Comparison of ENCODE assay signal across 37 mouse cellular contexts in genomic region chr1:136238495-136238894, GRCm38 (mm10). TPM values are rescaled to one million over a fixed set of nuclear protein-coding genes. Genes with fewer than 3 reads are reported as not detected.
"Had no signal": no experiment of that assay in that cellular context is flagged by ENCODE, and none has a peak within 500 bp of the region (broad histone marks: within the 10 kb centered on the region; RNA-seq: fewer than 3 reads in every experiment).

No protein-coding gene starts in this region.

- H3K27me3 ChIP-seq: embryonic facial prominence, embryonic 12.5 days; embryonic facial prominence, embryonic 13.5 days; embryonic facial prominence, embryonic 15.5 days; forebrain, embryonic 12.5 days; forebrain, embryonic 13.5 days; forebrain, embryonic 15.5 days had no signal

- H3K9me3 ChIP-seq: embryonic facial prominence, embryonic 10.5 days; embryonic facial prominence, embryonic 12.5 days; embryonic facial prominence, embryonic 13.5 days; embryonic facial prominence, embryonic 15.5 days; forebrain, embryonic 10.5 days; forebrain, embryonic 12.5 days; forebrain, embryonic 13.5 days; forebrain, embryonic 15.5 days; heart, embryonic 10.5 days had no signal

- H3K4me1 ChIP-seq: embryonic facial prominence, embryonic 12.5 days had no signal

- H3K4me2 ChIP-seq: embryonic facial prominence, embryonic 12.5 days; embryonic facial prominence, embryonic 13.5 days; embryonic facial prominence, embryonic 15.5 days; forebrain, embryonic 12.5 days; forebrain, embryonic 13.5 days; forebrain, embryonic 15.5 days had no signal

- H3K36me3 ChIP-seq: embryonic facial prominence, embryonic 10.5 days; embryonic facial prominence, embryonic 12.5 days; embryonic facial prominence, embryonic 13.5 days; embryonic facial prominence, embryonic 15.5 days; forebrain, embryonic 10.5 days; forebrain, embryonic 12.5 days; forebrain, embryonic 15.5 days; heart, embryonic 10.5 days had no signal

- H3K4me3 ChIP-seq: embryonic facial prominence, embryonic 10.5 days; embryonic facial prominence, embryonic 12.5 days; embryonic facial prominence, embryonic 13.5 days; embryonic facial prominence, embryonic 15.5 days; erythroblast, embryonic 14.5 days; forebrain, embryonic 10.5 days; forebrain, embryonic 12.5 days; forebrain, embryonic 13.5 days; forebrain, embryonic 15.5 days; gastrocnemius, adult 2 months; heart, adult 2 months; heart, embryonic 10.5 days had no signal

- H3K27ac ChIP-seq: embryonic facial prominence, embryonic 10.5 days; embryonic facial prominence, embryonic 12.5 days; embryonic facial prominence, embryonic 13.5 days; embryonic facial prominence, embryonic 15.5 days; forebrain, embryonic 10.5 days; forebrain, embryonic 12.5 days; forebrain, embryonic 13.5 days; forebrain, embryonic 15.5 days; gastrocnemius, adult 2 months; heart, adult 2 months; heart, embryonic 10.5 days had no signal

- H3K9ac ChIP-seq: embryonic facial prominence, embryonic 12.5 days; embryonic facial prominence, embryonic 13.5 days; embryonic facial prominence, embryonic 15.5 days; forebrain, embryonic 12.5 days; forebrain, embryonic 13.5 days; forebrain, embryonic 15.5 days; forebrain, postnatal 0 days had no signal

- ATAC-seq: forebrain, embryonic 13.5 days; forebrain, embryonic 14.5 days; forebrain, embryonic 15.5 days; forebrain, embryonic 16.5 days; forebrain, postnatal 0 days had no signal

- DNase-seq: cerebellum, adult 9-10 months; cerebellum, adult 9-11 months; cerebellum, postnatal 10 days; cerebellum, postnatal 14 days; cerebellum, postnatal 25 days; cerebellum, postnatal 36 days; embryo, embryonic 11 days; forebrain, postnatal 0 days; gastrocnemius, adult 2 months; gastrocnemius, postnatal 10 days; gastrocnemius, postnatal 14 days; gastrocnemius, postnatal 36 days; heart, adult 11 months; heart, adult 18-20 months; heart, adult 2 months had no signal

RNA-seq across cellular contexts. Expression of gene Inava, which starts 4.4 kb away (rescaled TPM):
- total RNA-seq: common myeloid progenitor, adult 5-6 weeks; gastrocnemius, adult 18-20 months; gastrocnemius, adult 2 months; gastrocnemius, adult 8-10 months; gastrocnemius, postnatal 14 days; gastrocnemius, postnatal 36 days; granulocyte monocyte progenitor cell, adult 5-6 weeks; heart, adult 18-20 months; heart, adult 2 months; heart, adult 8-10 months had no signal
- polyA plus RNA-seq: erythroblast, embryonic 14.5 days had no signal

RNA-seq across cellular contexts. Expression of gene Gpr25, which starts 22.2 kb away (rescaled TPM):
- total RNA-seq: common myeloid progenitor, adult 5-6 weeks; gastrocnemius, adult 18-20 months; gastrocnemius, adult 2 months; gastrocnemius, adult 8-10 months; gastrocnemius, postnatal 10 days; gastrocnemius, postnatal 14 days; gastrocnemius, postnatal 36 days; gastrocnemius, postnatal 4 days; granulocyte monocyte progenitor cell, adult 5-6 weeks; heart, adult 18-20 months; heart, adult 2 months; heart, adult 8-10 months had no signal
- polyA plus RNA-seq: embryonic facial prominence, embryonic 10.5 days; embryonic facial prominence, embryonic 11.5 days; embryonic facial prominence, embryonic 12.5 days; embryonic facial prominence, embryonic 14.5 days; embryonic facial prominence, embryonic 15.5 days; erythroblast, embryonic 14.5 days; forebrain, embryonic 10.5 days; forebrain, embryonic 11.5 days; forebrain, embryonic 12.5 days; forebrain, embryonic 13.5 days; forebrain, embryonic 16.5 days; gonadal fat pad, adult 2 months; heart, adult 2 months; heart, embryonic 10.5 days had no signal

RNA-seq across cellular contexts. Expression of gene Mroh3, which starts 25.9 kb away (rescaled TPM):
- total RNA-seq: common myeloid progenitor, adult 5-6 weeks; forebrain, postnatal 0 days; gastrocnemius, adult 18-20 months; gastrocnemius, adult 2 months; gastrocnemius, adult 8-10 months; gastrocnemius, postnatal 10 days; gastrocnemius, postnatal 14 days; gastrocnemius, postnatal 36 days; gastrocnemius, postnatal 4 days; granulocyte monocyte progenitor cell, adult 5-6 weeks; heart, adult 18-20 months; heart, adult 2 months; heart, adult 8-10 months had no signal
- polyA plus RNA-seq: embryonic facial prominence, embryonic 11.5 days; embryonic facial prominence, embryonic 14.5 days; embryonic facial prominence, embryonic 15.5 days; erythroblast, embryonic 14.5 days; forebrain, embryonic 13.5 days; forebrain, embryonic 14.5 days; forebrain, embryonic 15.5 days; forebrain, postnatal 0 days; heart, adult 2 months had no signal
